Mouse (Mus musculus) lung, adult 18-20 months (tissue): ENCODE measurements at regions not wholly inside any gene's neighbourhood (a gene's known extent, or its start where the extent isn't known, plus 50 kb on each side); places are given as distances from the start of the nearest gene placed in this dataset.

Experiments used
- DNase-seq, 2 experiments: peaks; one replicate each; pipeline ENCODE4 v3.0.0; 2022; ENCODE audit warnings: mixed read lengths in 2 of 2

DNA sequence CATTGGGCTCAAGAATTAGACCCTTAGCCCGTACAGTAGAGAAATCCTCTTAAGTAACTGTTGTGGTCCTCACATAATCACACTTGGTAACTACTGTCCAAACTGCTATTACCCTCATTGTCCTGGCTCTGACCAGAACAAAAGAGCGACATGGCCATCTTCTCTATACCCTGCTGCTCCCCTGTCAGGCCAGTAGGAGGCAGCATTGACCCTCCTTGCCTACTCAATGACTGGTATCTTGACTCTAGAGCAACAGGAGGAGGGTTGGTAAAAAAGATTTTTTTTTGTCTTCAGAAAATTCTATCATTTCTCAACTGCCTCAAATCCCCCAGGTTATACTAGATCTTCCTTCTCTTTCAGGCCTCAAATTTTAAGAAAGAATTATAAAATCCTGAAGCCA is 130.4 kb downstream of the Usp46 start:
- peak; percentile 25 to 39 for DNase-seq

DNA sequence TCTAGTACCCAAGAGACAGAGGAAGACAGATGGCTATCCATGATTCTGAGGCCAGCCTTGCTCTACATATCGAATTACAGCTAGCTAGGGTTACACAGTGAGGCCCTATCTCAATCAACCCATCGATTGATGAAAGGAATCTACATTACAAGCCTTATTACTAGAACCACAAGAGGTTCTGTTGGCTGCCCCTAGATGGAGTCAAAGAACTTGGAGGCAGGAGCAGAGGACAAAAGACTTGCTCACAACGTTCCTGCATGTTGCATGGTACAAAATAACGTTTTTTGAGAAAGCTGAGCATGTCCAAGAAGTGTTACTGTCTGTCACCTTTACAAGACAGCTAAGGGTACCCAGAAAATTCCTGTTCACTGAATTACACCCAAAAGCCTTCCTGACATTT is 129.8 kb downstream of the Usp46 start:
- DNase-seq = no peak

DNA sequence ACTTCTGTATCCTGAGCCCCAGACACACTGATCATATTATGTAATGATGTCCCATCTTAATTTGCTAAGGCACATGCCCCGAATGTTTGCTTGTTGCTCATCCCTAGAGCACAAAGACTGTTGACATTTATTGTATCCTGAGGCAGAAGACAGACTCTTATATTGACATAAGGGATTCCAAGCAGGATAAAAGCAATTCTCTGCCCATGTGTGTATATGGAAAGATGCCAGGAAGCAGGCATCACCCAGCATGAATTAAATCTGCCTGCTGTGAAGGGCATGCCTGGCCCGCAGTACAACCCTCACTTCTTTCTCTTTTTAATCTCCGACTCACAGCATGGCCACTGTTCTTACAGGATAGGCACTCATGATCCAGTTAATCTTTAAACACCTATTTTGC is 125.3 kb downstream of the Usp46 start:
- no peak for DNase-seq

DNA sequence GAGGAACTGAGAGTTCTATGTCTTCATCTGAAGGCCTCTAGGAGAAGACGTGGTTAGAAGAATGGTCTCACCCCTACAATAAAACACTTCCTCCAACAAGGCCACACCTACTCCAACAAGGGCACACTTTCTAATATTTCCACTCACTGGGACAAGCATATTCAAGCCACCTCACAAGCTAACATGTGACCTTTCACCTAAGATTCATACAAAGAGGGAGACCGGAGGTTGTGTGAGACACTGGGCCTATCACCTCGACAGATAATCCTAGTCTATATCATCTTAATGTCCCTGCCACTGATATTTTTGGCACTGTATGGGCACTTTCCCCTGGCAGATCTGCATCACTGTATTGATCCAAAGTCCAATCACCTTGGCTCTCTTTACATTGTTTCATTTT is 122.6 kb downstream of the Usp46 start:
- DNase-seq = no peak

DNA sequence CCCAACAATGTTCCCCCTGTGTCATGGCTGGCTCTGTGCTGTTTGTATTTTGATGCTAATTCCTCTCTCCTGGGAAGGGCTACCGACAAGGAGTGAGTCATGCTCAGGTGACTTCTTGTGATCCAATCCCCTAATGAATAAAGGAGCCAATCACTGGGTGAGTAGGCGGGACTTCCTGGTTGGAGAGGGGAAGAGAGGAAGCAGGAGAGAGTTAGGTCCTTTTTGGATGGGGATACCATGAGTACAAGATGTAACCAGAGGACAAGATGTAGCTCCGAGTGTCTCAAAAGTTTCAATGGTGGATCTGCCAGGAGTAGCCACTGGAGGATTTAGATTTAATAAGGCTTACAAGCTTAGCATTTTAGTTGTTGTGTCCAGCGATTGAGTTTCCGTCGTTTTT is 122.1 kb downstream of the Usp46 start:
- DNase-seq = no peak

DNA sequence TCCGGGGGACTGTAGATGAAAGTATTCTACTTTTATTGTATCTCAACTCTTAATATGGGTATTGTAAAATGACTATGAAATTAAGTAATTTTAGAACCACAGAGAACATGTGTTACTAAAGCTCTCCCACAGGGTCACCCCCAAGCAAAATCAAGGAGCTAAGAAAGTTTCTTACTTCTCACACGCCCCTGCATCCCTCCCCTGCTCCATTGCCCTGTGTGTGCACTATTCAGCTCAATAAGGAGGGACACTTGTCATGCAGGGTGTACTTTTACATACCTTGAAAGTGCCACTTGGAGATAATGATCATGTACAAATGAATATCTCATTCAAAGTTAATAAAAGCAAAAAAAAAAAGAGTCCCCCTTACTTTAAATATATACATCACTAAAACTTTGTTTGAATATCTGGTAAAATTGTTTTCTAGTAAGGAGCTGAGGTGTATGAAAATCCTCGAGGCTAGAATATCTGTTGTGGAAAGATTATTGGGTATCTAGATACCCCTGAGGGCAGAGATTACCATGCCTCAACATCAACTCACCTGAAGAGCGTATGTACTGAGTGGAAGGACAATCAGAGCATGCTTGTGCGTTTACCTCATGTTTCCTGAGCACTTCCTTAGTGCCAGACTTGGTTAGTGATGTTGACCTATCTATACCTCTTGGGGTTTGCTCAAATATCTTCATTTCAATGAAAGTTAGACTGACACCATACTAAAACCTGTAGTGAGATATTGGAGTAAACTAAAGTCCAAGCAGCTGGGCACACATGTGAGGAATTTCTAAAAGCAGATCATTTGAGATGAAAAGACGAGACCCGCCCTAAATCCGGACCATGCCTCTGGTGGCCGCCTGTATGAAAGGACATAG is 120.0 kb downstream of the Usp46 start:
- DNase-seq = no peak
